ENCODE assay signal across 8 mouse cellular contexts in the genomic region with DNA sequence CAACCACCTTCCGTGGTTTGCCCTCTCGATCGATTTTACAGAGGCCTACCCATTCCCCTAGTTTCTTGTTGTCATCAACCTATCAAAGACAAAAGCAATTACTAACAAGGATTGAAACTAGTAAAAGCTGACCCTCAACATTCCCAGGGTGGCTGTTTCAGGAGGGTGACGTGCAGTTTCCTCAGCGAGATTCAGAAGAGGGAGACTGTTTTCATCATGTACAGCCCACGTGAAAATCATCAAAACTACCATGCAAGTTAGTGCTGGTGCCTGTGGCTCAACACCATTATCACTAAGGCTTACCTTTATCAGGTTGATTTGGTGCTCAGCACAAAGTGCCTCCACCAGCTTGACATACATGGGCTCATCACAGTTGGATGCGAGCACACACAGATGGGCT. TPM values are rescaled to one million over a fixed set of nuclear protein-coding genes. Genes with fewer than 3 reads are reported as not detected.
DNase-seq lines count a peak whose midpoint lies in the region; ATAC-seq lines count a peak whose summit lies in the region.
"Not testable (repeated sequence)": the region's sequence is repeated elsewhere in the genome, so short reads cannot be mapped to it uniquely, and the experiment has no call there.

No protein-coding gene starts in this region.

- H3K4me1 ChIP-seq in brown adipose tissue, adult 24 weeks (ENCODE audit: control insufficient read depth, insufficient read depth, insufficient read length, low read length); intestine, embryonic 16.5 days (ENCODE audit: control insufficient read depth, insufficient read depth, low read length): not testable (repeated sequence)
- H3K4me1 ChIP-seq in forebrain, embryonic 12.5 days = peaks cover 20% of the 10 kb centered on the region
- H3K4me1 ChIP-seq in heart, embryonic 15.5 days (replicated peaks) = peaks cover 35% of the 10 kb centered on the region
- H3K4me1 ChIP-seq in liver, embryonic 11.5 days (replicated peaks; ENCODE audit: control insufficient read depth, insufficient read depth, low read length) = peaks cover 17% of the 10 kb centered on the region
- H3K4me1 ChIP-seq in midbrain, embryonic 10.5 days = peaks cover 28% of the 10 kb centered on the region
- H3K4me1 ChIP-seq in neural tube, embryonic 15.5 days = peaks cover 33% of the 10 kb centered on the region

- not testable (repeated sequence) for H3K27me3 ChIP-seq in forebrain, embryonic 12.5 days; heart, embryonic 15.5 days; intestine, embryonic 16.5 days (replicated peaks; ENCODE audit: control insufficient read depth, insufficient read depth, low read length); liver, embryonic 11.5 days (replicated peaks; ENCODE audit: control insufficient read depth, insufficient read depth, low read length); midbrain, embryonic 10.5 days (ENCODE audit: low read depth, poor library complexity, severe bottlenecking); neural tube, embryonic 15.5 days (replicated peaks)

- DNase-seq in 3T3-L1 (ENCODE audit: low read depth, low spot score) = peak; percentile 27
- not testable (repeated sequence) for DNase-seq in liver, embryonic 11.5 days (ENCODE audit: low spot score); midbrain, embryonic 10.5 days (ENCODE audit: low spot score)

- not testable (repeated sequence) for ATAC-seq in forebrain, embryonic 12.5 days (ENCODE audit: low FRiP score); heart, embryonic 15.5 days (replicated peaks; ENCODE audit: insufficient number of reproducible peaks, insufficient read depth, low FRiP score, low read depth); intestine, embryonic 16.5 days; liver, embryonic 11.5 days (replicated peaks; ENCODE audit: low FRiP score); neural tube, embryonic 15.5 days (ENCODE audit: low FRiP score)

- H3K9me3 ChIP-seq in forebrain, embryonic 12.5 days; heart, embryonic 15.5 days (replicated peaks); intestine, embryonic 16.5 days (ENCODE audit: control insufficient read depth, low read length); liver, embryonic 11.5 days (ENCODE audit: control insufficient read depth, low read length); midbrain, embryonic 10.5 days (replicated peaks); neural tube, embryonic 15.5 days (replicated peaks): not testable (repeated sequence)

- H3K9ac ChIP-seq in forebrain, embryonic 12.5 days = peak overlapping the region; percentile 88
- H3K9ac ChIP-seq in heart, embryonic 15.5 days = peak overlapping the region; percentile 98; the same call in 1 of the 2 replicates
- H3K9ac ChIP-seq in intestine, embryonic 16.5 days (ENCODE audit: low read depth, low read length) = peak overlapping the region; percentile 92
- peak overlapping the region; percentile 98 for H3K9ac ChIP-seq in liver, embryonic 11.5 days (ENCODE audit: low read depth, low read length)
- peak overlapping the region; percentile 93; the same call in 1 of the 2 replicates for H3K9ac ChIP-seq in neural tube, embryonic 15.5 days (replicated peaks)

- peaks cover 40% of the 10 kb centered on the region for H3K36me3 ChIP-seq in forebrain, embryonic 12.5 days (replicated peaks)
- H3K36me3 ChIP-seq in heart, embryonic 15.5 days = peaks cover 30% of the 10 kb centered on the region
- peaks cover 16% of the 10 kb centered on the region; the same call in 1 of the 2 replicates for H3K36me3 ChIP-seq in intestine, embryonic 16.5 days (ENCODE audit: control insufficient read depth, insufficient read depth, low read length)
- H3K36me3 ChIP-seq in liver, embryonic 11.5 days (ENCODE audit: control insufficient read depth, insufficient read depth, low read length) = peaks cover 18% of the 10 kb centered on the region
- H3K36me3 ChIP-seq in midbrain, embryonic 10.5 days = peaks cover 57% of the 10 kb centered on the region
- H3K36me3 ChIP-seq in neural tube, embryonic 15.5 days = peaks cover 29% of the 10 kb centered on the region

- H3K4me2 ChIP-seq in forebrain, embryonic 12.5 days = peak overlapping the region; percentile 92
- peak overlapping the region; percentile 76 for H3K4me2 ChIP-seq in heart, embryonic 15.5 days
- peak overlapping the region; percentile 68 for H3K4me2 ChIP-seq in intestine, embryonic 16.5 days (ENCODE audit: low read depth, low read length)
- H3K4me2 ChIP-seq in liver, embryonic 11.5 days = peak overlapping the region; percentile 78
- peak overlapping the region; percentile 83 for H3K4me2 ChIP-seq in neural tube, embryonic 15.5 days

- H3K4me3 ChIP-seq in brown adipose tissue, adult 24 weeks (ENCODE audit: insufficient read depth, low read depth, low read length) = peak overlapping the region; percentile 40; the same call in 1 of the 2 replicates
- peak overlapping the region; percentile 85 for H3K4me3 ChIP-seq in forebrain, embryonic 12.5 days (replicated peaks)
- peak overlapping the region; percentile 96 for H3K4me3 ChIP-seq in heart, embryonic 15.5 days
- H3K4me3 ChIP-seq in intestine, embryonic 16.5 days (ENCODE audit: low read length) = peak overlapping the region; percentile 85
- peak overlapping the region; percentile 78 for H3K4me3 ChIP-seq in liver, embryonic 11.5 days (ENCODE audit: low read depth, low read length)
- peak overlapping the region; percentile 93 for H3K4me3 ChIP-seq in midbrain, embryonic 10.5 days
- H3K4me3 ChIP-seq in neural tube, embryonic 15.5 days (replicated peaks) = peak overlapping the region; percentile 80

- not testable (repeated sequence) for H3K27ac ChIP-seq in brown adipose tissue, adult 24 weeks (replicated peaks; ENCODE audit: low read depth, low read length); forebrain, embryonic 12.5 days; heart, embryonic 15.5 days; intestine, embryonic 16.5 days (ENCODE audit: low read length); neural tube, embryonic 15.5 days (replicated peaks)
- peak overlapping the region; percentile 87 for H3K27ac ChIP-seq in liver, embryonic 11.5 days (ENCODE audit: low read depth, low read length)
- H3K27ac ChIP-seq in midbrain, embryonic 10.5 days (replicated peaks) = peak overlapping the region; percentile 93

- 37% methylated on average over 7 of the region's 7 CpGs for WGBS in forebrain, embryonic 12.5 days
- WGBS in heart, embryonic 15.5 days = 41% methylated on average over 7 of the region's 7 CpGs
- WGBS in intestine, embryonic 16.5 days = 38% methylated on average over 7 of the region's 7 CpGs
- WGBS in liver, embryonic 11.5 days = 25% methylated on average over 7 of the region's 7 CpGs
- 48% methylated on average over 7 of the region's 7 CpGs for WGBS in midbrain, embryonic 10.5 days
- 37% methylated on average over 7 of the region's 7 CpGs for WGBS in neural tube, embryonic 15.5 days

RNA-seq across cellular contexts. Expression of a gene that starts 1.5 kb away (rescaled TPM):
- 46.3 and 65.8 TPM in 2 replicates for polyA plus RNA-seq in brown adipose tissue, adult 24 weeks (2012; ENCODE audit: insufficient read depth, insufficient read length, missing spikeins)
- polyA plus RNA-seq in forebrain, embryonic 12.5 days (2016; fragmentation: Nextera tagmentation; extraction: Ambion mirVana) = 117 and 131 TPM in 2 replicates
- polyA plus RNA-seq in heart, embryonic 15.5 days (2015; fragmentation: Nextera tagmentation; extraction: Ambion mirVana) = 89.3 and 90.3 TPM in 2 replicates
- 161 and 175 TPM in 2 replicates for polyA plus RNA-seq in intestine, embryonic 16.5 days (2015; fragmentation: Nextera tagmentation; extraction: Ambion mirVana)
- 260 and 303 TPM in 2 replicates for polyA plus RNA-seq in liver, embryonic 11.5 days (2014; fragmentation: Nextera tagmentation; extraction: Ambion mirVana)
- 112 and 145 TPM in 2 replicates for polyA plus RNA-seq in midbrain, embryonic 10.5 days (2016; fragmentation: Nextera tagmentation; extraction: Ambion mirVana)
- 96.4 and 125 TPM in 2 replicates for polyA plus RNA-seq in neural tube, embryonic 15.5 days (2015; fragmentation: Nextera tagmentation; extraction: Ambion mirVana)

RNA-seq across cellular contexts. Expression of a gene that starts 11.2 kb away (rescaled TPM):
- polyA plus RNA-seq in brown adipose tissue, adult 24 weeks (2012; ENCODE audit: insufficient read depth, insufficient read length, missing spikeins) = 21.2 and 22.2 TPM in 2 replicates
- 16.6 and 17.2 TPM in 2 replicates for polyA plus RNA-seq in forebrain, embryonic 12.5 days (2016; fragmentation: Nextera tagmentation; extraction: Ambion mirVana)
- polyA plus RNA-seq in heart, embryonic 15.5 days (2015; fragmentation: Nextera tagmentation; extraction: Ambion mirVana) = 8.0 and 8.9 TPM in 2 replicates
- 21.2 and 21.4 TPM in 2 replicates for polyA plus RNA-seq in intestine, embryonic 16.5 days (2015; fragmentation: Nextera tagmentation; extraction: Ambion mirVana)
- 5.6 and 6.3 TPM in 2 replicates for polyA plus RNA-seq in liver, embryonic 11.5 days (2014; fragmentation: Nextera tagmentation; extraction: Ambion mirVana)
- polyA plus RNA-seq in midbrain, embryonic 10.5 days (2016; fragmentation: Nextera tagmentation; extraction: Ambion mirVana) = 10.4 and 12.2 TPM in 2 replicates
- polyA plus RNA-seq in neural tube, embryonic 15.5 days (2015; fragmentation: Nextera tagmentation; extraction: Ambion mirVana) = 18.1 and 21.1 TPM in 2 replicates

Comparison
In these comparisons a context has a peak if more than half of its experiments do, and no peak if none do; other contexts are left out.
1. H3K4me3 ChIP-seq: peak in every context shown above with its lines; median percentile 96 in heart, embryonic 15.5 days; 93 in midbrain, embryonic 10.5 days; 85 in forebrain, embryonic 12.5 days; 85 in intestine, embryonic 16.5 days; 80 in neural tube, embryonic 15.5 days; 78 in liver, embryonic 11.5 days; 40 in brown adipose tissue, adult 24 weeks.